Mouse (Mus musculus): ENCODE measurements around the gene 4930548H24Rik.
"Not testable (repeated sequence)": the region's sequence is repeated elsewhere in the genome, so short reads cannot be mapped to it uniquely, and the experiment has no call there.

Gene 4930548H24Rik

DNA sequence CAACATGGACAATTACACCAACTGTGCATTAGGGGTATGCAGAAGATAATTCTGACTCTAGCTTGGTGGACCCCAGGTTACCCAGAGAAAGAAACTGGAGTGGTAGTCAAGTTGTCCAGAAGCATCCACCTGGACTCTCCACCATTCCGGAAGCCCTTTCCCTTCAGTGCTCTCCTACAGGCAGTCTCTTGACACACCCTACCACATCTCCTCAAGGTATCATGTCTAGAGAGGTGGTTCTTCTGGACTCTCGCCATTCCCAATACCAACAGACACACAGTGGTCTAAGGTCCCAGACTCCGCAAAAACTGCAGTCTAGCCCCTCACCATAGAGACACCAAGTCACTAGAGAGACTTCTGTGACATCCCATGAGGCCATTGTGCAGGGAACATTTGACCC lies at the start of gene 4930548H24Rik:
TSS of gene 4930548H24Rik (plus strand) at position 301 of the 400 bp plus-strand sequence.
- DNase-seq (ENCODE audit: low read depth, low spot score) = no peak

DNA sequence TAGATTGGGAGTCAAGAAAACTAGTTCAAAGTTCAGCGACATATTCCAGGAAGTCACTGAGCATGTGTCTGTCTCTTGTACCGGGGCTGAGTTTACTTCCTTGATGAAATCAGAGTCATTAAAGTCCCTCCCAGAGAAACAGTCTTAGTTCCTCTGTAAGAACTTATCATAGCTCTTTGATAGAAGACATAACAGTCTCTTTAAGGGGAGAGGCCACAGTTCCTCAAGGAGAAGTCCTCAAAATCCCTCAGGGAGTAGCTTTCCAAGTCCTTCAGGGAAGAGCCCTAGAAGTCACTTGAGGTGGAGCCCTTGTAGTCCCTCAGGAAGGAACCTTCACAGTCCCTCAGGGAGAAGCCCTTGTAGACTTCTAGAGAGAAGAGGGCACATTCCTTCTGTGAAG lies 34.2 kb upstream of the 4930548H24Rik start:
- DNase-seq (ENCODE audit: low read depth, low spot score) = no peak

DNA sequence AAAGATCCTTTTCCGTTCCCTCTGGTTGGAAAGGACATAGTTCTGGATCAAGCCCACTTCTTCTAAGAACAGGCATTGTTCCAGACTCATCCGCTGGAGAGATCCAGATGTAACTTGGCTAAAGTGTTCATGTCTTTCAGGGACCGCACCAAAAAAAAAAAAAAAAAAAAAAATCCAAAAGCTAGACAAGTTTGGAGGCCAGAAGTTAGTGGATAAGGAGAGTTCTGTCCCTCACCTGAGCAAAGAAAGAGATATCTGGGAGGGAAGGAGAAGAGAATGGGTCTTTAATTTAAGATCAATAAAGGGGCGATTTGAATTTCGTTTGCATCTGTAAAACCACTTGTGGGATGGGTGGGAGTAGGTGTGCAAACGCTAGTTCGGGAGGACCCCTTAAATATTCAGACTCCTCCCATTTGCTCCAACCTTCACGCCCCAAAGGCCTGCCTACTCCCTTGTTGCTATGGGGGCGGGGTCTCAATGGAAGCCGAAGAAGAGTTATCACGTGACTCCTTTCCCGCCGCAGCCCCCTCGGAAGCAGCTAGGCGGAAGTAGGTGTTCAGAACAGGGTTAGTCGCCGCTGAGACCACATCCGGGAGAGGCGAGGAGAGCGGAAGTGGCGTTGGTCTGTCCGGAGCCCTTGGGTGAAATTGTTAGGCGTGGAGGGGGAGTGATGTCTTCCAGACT lies 33.5 kb upstream of the 4930548H24Rik start, which contains the start of gene Zfp512:
TSS of gene Zfp512 (plus strand) at position 554 of the 684 bp plus-strand sequence.
- peak; percentile 99 for DNase-seq (ENCODE audit: low read depth, low spot score)

DNA sequence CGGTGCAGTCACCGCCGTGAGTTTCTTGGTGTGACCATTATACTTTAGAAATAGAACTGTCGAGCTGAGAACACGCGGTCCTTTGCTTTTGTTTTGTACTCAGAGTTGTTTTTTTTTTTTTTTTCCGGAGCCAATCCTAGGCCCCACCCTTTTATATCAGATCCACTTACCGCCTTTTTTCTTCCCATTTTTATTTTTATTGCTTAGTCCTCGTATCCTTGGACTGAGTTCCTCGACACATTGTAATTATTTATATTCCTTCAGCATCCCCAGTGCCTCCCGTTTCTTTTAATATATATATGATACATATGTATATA lies 33.0 kb upstream of the 4930548H24Rik start:
- no peak for DNase-seq (ENCODE audit: low read depth, low spot score)

DNA sequence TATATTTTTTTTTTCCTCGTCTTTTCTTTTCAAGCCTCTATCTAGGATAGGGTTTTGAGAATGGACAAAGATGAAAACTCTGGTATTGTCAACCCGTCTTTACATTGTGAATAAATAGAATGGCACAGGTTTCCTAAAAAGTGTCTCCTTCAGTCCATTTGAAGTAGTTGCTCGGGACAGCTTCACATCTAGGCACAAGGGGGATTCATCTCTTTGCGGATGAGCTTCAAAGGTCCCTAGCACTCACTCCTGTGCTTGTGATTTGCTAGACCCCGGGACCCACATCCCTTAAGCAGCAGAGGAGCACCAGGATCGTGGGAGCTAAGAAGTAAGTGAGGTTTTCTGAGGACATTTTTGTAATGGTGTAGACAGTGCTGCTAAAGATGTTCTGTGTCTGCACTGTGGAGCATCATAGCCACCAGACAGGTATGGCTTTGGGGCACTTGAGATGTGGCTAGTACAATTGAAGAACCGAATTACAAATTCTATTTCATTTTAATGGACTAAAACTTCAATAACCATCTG lies 32.6 kb upstream of the 4930548H24Rik start:
- DNase-seq (ENCODE audit: low read depth, low spot score) = peak; percentile 14

DNA sequence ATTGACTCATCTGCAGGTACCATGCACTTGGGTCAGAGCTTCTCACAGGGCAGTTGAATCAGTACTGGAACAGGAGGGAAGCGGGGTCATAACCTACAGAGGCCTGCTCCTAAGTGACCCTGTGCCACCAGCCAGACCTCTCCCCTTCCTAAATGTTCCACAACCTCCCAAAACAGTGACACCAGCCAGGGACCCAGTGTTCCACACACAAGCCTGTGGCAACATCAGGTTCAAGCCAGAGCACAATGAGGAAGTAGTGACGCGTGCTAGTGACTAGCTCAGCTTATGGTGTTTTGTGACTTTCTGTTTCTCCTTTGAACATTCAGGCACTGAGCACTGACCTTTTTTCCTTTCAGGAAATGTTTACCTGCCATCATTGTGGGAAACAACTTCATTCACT lies 17.7 kb upstream of the 4930548H24Rik start:
- DNase-seq (ENCODE audit: low read depth, low spot score) = no peak

DNA sequence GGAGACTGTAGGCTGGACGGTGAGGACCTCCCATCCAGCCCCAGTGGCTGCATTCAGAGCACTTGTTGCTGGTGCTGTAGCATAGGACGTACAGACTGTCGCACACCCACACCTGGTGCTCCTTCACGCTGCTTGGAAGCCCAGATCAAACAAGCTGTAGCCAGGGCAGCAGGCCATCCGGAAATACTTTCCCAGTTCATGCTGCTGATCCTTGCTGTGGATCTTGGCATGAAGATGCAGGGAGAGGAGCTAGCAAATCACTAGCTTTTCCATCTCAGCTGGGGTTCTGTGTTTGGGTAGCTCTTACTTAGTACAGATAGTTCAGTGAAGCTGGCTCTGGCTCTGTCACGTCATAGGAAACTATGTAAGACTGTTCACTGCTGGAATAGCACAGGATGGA lies 15.8 kb upstream of the 4930548H24Rik start:
- no peak for DNase-seq (ENCODE audit: low read depth, low spot score)

DNA sequence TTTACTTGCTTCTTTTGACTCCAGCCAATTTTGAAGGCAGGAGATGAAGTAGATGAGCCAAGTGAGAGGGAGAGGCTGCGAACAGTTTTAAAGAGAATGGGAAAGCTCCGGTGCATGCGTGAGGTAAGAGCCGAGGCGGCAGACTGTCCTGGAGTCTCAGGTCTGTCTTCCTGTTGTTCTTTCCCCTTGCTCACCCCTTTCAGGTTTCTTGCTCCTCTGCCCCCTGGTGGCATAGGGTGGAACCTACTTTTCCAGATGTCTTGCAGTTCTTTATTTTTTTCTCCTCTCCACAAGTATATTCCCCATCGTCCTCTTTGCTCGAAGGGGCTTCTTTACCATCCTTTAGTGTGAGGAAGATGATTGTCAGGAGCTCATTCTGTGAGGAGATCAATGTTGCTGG lies 15.2 kb upstream of the 4930548H24Rik start:
- DNase-seq (ENCODE audit: low read depth, low spot score) = peak; percentile 80

DNA sequence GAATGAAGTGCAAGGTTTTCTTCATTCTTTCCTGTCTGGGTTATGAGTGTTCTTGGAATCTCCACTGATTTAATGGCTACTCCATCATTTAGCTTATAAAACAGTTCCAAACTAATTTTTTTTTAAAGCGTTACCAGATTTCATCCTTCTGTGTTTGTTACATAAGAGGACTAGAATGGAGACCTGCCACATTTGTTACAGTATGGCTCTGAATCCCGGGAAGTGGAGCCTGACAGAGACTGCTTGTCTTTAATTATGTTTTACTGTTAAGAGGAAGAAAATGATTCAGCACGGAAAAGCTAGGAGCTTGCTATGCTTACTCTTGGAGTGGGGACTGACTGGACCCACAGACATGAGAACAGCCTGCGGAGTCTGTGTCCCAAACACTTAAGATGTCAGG lies 5.0 kb upstream of the 4930548H24Rik start:
- no peak for DNase-seq (ENCODE audit: low read depth, low spot score)

DNA sequence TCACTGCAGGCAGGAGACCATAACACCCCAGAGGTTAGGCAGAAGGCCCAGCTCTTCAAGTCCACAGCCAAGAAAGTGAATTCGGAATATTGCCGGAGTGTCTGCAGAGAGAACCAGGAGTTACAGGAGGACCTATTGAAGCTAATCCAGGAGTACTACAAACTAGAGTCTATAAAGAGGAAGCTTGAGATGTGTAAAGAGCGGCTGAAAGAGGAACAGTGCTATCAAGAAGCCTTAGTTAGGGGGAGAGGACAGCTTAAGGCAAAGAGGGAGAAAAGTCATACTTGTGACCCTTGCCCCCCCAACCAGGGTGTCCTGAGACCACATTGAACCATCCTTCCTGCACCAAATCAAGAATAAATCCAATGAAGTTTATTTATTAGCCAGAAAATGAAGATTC lies 2.3 kb downstream of the 4930548H24Rik start:
- DNase-seq (ENCODE audit: low read depth, low spot score) = no peak

DNA sequence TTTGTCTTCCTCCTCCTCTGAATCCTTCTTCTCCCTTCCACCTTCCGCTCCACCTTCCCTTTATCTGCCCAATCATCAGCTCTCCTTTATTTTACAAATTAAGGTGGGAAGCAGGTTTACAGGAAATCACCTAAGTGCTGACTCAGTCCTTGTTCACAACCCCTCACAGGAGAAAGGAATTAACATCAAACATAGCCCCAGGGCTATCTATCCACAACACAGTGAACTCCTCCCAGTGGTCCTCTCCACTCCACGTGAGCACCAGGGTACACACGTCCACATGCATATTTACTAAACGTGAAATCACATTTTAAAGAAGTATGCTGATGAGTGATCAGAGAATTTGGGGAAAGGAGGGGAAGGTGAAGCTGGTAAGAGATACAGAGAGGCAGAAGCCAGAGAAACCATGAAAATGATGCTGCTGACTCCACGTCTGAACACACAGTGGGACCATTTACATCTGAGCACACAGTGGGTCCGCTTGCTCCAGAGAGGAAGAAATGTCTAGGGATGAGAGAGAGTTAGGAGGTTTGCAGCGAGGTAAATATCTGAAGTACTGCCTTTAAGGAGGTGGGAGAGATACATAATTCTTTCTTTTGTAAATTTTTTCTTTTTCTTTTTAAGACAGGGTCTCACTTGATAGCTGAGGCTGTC lies 3.7 kb downstream of the 4930548H24Rik start:
- DNase-seq (ENCODE audit: low read depth, low spot score) = peak; percentile 95

DNA sequence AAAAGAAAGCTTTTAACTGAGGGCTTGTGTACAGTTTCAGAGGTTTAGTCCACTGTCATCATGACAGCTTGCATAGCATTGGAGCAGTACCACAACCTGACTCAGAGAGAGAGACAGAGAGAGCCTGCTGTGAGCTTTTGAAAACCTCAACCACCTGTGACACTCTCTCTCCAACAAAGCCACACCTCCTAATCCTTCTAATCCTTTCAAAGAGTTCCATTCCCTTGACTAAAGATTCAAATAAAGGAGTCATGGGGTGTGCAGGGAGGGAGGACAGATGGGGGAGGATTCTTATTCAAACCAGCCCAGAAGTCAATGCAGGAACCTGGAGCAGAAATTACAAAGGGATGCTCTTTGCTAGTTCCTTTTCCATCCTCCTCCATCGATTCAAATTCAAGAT lies 6.5 kb downstream of the 4930548H24Rik start:
- peak; percentile 90 for DNase-seq (ENCODE audit: low read depth, low spot score)

DNA sequence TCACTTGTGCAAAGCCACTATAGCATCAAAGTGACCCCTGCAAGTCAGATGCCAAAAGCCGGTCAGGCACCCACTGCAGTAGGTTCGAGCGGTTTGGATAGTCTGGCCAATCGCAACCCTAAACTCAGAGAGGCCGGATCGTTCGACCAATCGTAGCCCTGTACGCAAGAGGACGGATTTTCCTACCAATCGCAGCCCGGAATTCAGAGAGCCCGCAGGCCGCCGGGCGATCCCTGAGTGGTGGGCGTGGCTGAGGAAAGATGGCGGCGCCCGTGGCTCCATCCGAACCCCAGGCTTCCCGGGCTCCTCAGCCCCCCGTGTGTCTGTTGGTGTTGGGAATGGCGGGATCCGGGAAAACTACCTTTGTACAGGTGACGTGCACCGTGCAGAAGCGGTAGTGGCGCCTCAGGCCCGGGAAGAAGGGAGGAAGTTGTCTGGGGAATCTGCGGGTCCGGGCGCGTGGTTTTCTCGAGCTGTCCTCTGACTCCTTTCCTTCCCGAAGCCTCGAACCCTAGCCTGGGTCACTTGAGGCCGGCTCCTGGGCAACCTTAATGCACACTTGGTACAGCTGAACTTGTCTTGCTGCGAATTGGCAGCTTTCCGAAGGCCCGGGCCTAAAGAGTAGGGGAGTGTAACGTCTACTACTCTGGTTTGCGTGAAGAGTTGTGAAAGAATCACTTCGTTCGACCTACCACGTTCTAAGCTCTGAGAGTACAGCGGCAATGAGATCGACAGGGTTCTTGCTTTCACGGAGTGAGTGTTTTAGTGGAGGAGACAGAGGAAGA lies 9.2 kb downstream of the 4930548H24Rik start, which contains the start of gene Gpn1:
TSS of gene Gpn1 (plus strand) at position 229 of the 785 bp plus-strand sequence.
- DNase-seq (ENCODE audit: low read depth, low spot score) = peak; percentile 95

DNA sequence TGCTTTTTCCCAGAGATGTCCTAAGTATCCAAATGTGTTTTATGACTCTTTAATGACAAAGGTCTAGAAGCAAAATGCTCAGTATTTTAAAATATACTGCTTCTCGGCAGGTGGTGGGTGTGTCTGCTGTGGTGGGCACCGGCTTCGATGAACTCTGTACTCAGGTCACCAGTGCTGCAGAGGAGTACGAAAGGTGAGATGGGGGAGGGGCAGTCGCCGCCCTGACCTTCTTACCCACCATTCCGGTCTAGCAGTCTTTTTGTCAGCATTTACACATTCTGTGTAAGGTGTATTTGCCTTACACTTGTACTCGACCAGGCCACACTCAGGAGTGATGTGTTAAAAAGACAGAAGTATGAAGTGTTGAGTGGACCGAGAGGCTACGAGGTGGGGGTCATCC lies 19.3 kb downstream of the 4930548H24Rik start:
- peak; percentile 58 for DNase-seq (ENCODE audit: low read depth, low spot score)

DNA sequence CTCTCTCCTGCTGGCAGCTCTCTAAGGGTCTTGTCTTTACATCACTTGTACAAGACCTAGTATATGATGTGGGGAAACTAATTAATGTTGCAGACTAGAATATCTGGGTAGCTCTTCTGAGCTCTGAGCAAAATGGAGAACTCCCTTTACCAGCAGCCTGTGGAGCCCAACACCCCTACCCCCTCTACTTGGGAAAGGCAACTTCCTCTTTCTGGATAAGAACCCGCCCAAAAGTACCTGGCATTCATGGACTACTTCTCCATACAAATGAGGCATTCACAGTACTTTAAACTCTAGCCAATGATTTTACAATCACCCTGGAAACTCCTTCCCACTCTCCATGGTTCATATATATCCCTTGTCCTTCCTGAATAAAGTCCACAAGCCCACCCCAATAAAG lies 26.9 kb downstream of the 4930548H24Rik start:
- no peak for DNase-seq (ENCODE audit: low read depth, low spot score)

DNA sequence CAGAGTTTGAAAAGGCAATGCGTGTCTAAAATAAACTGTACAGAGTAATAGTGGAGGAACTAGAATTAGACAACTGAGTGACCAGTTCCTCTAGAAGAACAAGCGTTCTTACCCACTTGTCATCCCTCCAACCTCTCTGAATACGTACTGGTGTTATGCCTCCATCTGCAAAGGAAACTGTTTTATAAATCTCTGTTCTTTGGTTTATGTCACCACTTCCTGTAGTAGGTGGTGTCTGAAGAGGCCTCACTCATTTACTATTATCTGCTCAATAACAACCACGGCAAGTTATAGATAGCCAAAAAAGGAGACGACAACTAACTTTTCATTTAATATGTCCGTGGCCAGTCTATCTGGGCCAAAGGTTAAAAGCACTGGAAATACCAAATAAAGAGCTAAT lies 35.0 kb downstream of the 4930548H24Rik start:
- DNase-seq (ENCODE audit: low read depth, low spot score) = no peak

DNA sequence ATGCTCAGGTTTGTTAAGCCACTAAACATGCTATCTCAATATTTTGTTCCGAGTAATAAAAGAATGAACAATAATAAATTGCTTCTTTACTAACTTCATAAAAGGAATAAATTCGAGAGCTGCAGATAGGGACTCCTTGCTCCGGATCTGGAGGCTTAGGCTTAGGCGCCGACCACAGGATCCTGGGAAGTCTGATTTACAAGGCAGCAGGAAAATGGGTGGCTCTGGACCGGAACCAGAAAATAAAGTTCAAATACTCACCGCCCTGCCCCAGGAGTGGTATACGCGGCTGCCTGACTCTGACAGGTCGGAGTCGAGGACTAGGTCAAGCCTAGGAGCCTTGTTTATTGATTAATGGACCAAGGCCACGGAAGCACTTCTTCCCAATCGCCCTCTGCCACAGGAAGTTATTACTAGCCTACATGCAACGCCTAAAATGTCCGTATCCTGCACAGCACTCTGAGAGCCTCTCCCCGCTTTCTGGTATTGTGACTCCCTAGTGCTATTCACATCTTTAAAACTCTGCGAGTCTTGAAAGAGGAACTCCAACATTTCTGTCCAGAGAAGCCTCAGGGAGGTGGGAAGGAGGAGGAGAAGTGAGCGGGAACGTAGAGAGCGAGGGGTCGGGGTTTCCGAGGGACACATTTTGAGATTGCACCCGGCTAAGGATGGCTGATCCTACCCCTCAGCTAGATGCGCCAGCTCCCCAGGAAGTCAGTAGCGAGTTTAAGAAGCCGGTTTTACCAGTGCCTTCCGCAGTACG lies 41.0 kb downstream of the 4930548H24Rik start, which contains the start of gene Slc4a1ap:
TSS of gene Slc4a1ap (plus strand) at position 642 of the 763 bp plus-strand sequence.
- peak; percentile 90 for DNase-seq (ENCODE audit: low read depth, low spot score)

DNA sequence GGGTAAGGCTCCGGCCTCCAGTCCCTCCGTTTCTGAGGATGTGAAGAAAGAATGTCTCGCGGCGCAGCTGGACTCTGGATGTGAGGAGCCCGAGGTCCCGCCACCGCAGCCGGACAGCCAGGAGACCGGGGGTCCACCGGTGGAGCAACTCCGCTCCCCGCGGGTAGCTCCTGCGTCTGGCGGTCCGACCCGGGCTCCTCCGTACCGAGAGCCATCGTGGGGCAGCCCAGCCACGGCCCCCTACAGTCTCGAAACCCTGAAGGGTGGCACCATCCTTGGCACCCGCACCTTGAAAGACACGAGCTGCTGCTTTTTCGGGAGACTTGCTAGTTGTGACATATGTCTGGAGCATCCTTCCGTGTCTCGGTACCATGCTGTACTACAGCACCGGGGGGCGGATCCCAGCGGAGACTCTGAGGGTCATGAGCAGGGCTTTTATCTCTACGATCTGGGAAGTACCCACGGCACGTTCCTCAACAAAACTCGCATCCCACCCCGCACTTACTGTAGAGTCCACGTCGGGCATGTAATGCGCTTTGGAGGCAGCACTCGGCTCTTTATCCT lies 41.7 kb downstream of the 4930548H24Rik start:
- DNase-seq (ENCODE audit: low read depth, low spot score) = peak; percentile 33

DNA sequence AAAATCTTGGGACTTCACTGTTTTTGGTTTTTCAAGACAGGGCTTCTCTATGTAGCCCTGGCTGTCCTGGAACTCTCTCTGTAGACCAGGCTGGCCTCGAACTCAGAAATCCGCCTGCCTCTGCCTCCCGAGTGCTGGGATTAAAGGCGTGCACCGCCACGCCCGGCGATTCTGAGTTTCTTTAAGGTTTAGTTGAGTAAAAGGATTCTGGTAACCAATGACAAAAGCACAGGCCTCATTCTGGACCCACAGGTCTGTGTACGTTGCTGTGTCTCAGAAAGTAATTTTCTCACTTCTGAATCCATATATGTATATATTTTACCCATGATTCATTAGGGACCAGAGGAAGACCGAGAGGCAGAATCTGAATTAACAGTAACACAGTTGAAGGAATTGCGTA lies 42.2 kb downstream of the 4930548H24Rik start, which contains the start of gene Supt7l:
TSS of gene Supt7l (minus strand) at position 101 of the 400 bp plus-strand sequence.
- DNase-seq (ENCODE audit: low read depth, low spot score) = not testable (repeated sequence)

DNA sequence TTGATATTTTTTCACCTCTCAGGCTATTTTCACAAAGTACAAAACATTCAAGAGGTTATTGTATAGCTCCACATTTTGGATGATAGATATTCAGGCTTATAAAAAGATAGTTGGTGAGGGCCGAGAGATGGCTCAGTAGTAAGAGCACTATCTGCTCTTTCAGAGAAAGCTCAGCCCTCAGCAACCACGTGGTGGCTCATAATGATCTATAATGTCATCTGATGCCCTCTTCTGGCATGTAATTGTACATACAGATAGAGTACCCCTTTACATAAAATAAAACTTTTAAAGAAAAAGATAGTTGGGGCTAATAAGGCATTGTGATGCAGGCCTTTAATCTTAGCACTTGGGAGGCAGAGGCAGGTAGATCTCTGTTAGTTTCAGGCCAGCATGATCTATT lies 43.0 kb downstream of the 4930548H24Rik start:
- DNase-seq (ENCODE audit: low read depth, low spot score) = peak; percentile 48

DNA sequence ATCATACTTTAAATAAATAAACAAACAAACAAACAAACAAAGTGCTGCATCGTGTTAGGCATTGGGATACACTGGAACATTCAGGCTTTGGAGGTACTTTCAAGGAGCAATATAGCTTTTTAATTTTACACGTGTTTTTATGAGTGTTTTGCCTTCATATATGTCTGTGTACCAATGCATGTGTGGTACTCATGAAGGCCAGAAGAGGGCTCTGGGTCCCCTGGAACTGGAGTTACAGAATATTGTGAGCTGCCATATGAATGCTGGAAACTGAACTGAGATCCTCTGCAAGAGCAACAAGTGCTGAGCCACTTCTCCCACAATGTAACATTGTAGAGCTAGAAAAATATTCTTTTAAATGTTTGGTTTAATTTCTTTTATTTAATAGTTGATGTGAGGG lies 49.7 kb downstream of the 4930548H24Rik start:
- DNase-seq (ENCODE audit: low read depth, low spot score) = no peak

All from R1 (cell line).